Mouse (Mus musculus) bone marrow macrophage, adult 2 months (primary cell): Measurements from ENCODE around the gene Pum1.

Experiments used
- CTCF ChIP-seq: IDR thresholded peaks from 2 replicates; pipeline ENCODE4 v1.5.1; 2012; ENCODE audit warnings: low read depth, mild to moderate bottlenecking, low read length, moderate library complexity
- POLR2A ChIP-seq: IDR thresholded peaks from 2 replicates; pipeline ENCODE4 v1.6.1; 2012; ENCODE audit warnings: mild to moderate bottlenecking, low read depth, low read length, borderline replicate concordance

DNA sequence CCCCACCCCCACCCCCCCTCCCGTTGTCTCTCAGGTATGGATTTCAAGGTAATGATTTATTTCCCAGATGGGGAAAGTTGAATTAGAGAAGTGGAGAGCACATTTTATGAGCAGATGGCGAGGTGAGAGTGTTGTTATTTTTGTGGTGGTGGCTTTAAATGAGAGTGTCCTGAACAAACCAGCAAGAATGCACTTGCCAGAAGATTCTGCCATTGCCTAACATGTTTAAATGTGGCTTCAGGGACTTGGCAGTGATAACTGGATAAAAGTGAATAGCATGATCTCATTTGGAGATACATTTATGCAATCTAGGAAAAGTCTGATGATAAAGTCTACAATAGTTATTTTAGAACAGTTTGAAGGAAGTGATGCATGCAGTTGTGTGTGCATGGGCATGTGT lies 91.7 kb downstream of the Pum1 start:
- no peak for TF ChIP-seq CTCF
- no peak for TF ChIP-seq POLR2A
